8 mouse cellular contexts compared by ENCODE assay signal in genomic region chr11:98550975-98551828, GRCm38 (mm10). TPM values are rescaled to one million over a fixed set of nuclear protein-coding genes. Genes with fewer than 3 reads are reported as not detected.
DNase-seq lines count a peak whose midpoint lies in the region; ATAC-seq and TF ChIP-seq lines count a peak whose summit lies in the region.

TSS of gene Zpbp2 (plus strand) at chr11:98551097.

- ATAC-seq in heart, embryonic 15.5 days (replicated peaks; ENCODE audit: insufficient number of reproducible peaks, insufficient read depth, low FRiP score, low read depth): peak; percentile 96
- peak; percentile 98 for ATAC-seq in liver, embryonic 13.5 days (ENCODE audit: low read depth)
- peak; percentile 98 for ATAC-seq in stomach, embryonic 14.5 days (ENCODE audit: insufficient number of reproducible peaks, insufficient read depth, low FRiP score, low read depth)

- H3K79me2 ChIP-seq in CH12.LX (replicated peaks; ENCODE audit: control insufficient read depth, extremely low read depth, insufficient read depth, poor library complexity, severe bottlenecking): peaks cover 9% of the 10 kb centered on the region

- H3K27ac ChIP-seq in CH12.LX (ENCODE audit: insufficient read depth, low read depth): peak within 1 kb of the TSS; percentile 88
- peak within 1 kb of the TSS; percentile 88 for H3K27ac ChIP-seq in forebrain, embryonic 10.5 days
- H3K27ac ChIP-seq in heart, embryonic 15.5 days: peak within 1 kb of the TSS; percentile 85
- peak within 1 kb of the TSS; percentile 82 for H3K27ac ChIP-seq in liver, embryonic 13.5 days
- H3K27ac ChIP-seq in stomach, embryonic 14.5 days (ENCODE audit: low read length): peak within 1 kb of the TSS; percentile 33; the same call in 1 of the 2 replicates

- dilution Hi-C loops in CH12.LX (cut with MboI; ENCODE audit: extremely low pct_ligation_motif_present, extremely low pct_unique_long_range_greater_than_20kb, low sequenced_read_pairs): no loop called here

- peaks cover 2 to 52% of the 10 kb centered on the region in 2 experiments; a peak in 3 of 4 replicates for H3K4me1 ChIP-seq in CH12.LX (ENCODE audit: control insufficient read depth in 1 of 2, insufficient read depth in 2 of 2)
- H3K4me1 ChIP-seq in forebrain, embryonic 10.5 days: peaks cover 11% of the 10 kb centered on the region
- H3K4me1 ChIP-seq in heart, embryonic 15.5 days (replicated peaks): peaks cover 7% of the 10 kb centered on the region
- peaks cover 15% of the 10 kb centered on the region for H3K4me1 ChIP-seq in liver, embryonic 13.5 days (replicated peaks)
- no peaks in the 10 kb centered on the region for H3K4me1 ChIP-seq in stomach, embryonic 14.5 days (ENCODE audit: control insufficient read depth, insufficient read depth, low read length)

- H3K27me3 ChIP-seq in CH12.LX (replicated peaks): no peaks in the 10 kb centered on the region
- peaks cover 49% of the 10 kb centered on the region for H3K27me3 ChIP-seq in forebrain, embryonic 10.5 days (ENCODE audit: poor library complexity, severe bottlenecking)
- H3K27me3 ChIP-seq in heart, embryonic 15.5 days: peaks cover 41% of the 10 kb centered on the region
- H3K27me3 ChIP-seq in liver, embryonic 13.5 days: peaks cover 47% of the 10 kb centered on the region
- peaks cover 29% of the 10 kb centered on the region for H3K27me3 ChIP-seq in stomach, embryonic 14.5 days (ENCODE audit: control insufficient read depth, insufficient read depth, low read length)

- H3K9me3 ChIP-seq in CH12.LX (replicated peaks; ENCODE audit: low read length): peaks cover 3% of the 10 kb centered on the region
- H3K9me3 ChIP-seq in forebrain, embryonic 10.5 days: no peaks in the 10 kb centered on the region; the same call in 1 of the 2 replicates
- no peaks in the 10 kb centered on the region for H3K9me3 ChIP-seq in heart, embryonic 15.5 days (replicated peaks)
- H3K9me3 ChIP-seq in liver, embryonic 13.5 days (replicated peaks): no peaks in the 10 kb centered on the region
- no peaks in the 10 kb centered on the region for H3K9me3 ChIP-seq in stomach, embryonic 14.5 days (ENCODE audit: control insufficient read depth, low read depth, low read length)

- WGBS in forebrain, embryonic 10.5 days: 2% methylated on average over 51 of the region's 51 CpGs
- 2% methylated on average over 51 of the region's 51 CpGs for WGBS in heart, embryonic 15.5 days
- WGBS in liver, embryonic 13.5 days (ENCODE audit: insufficient replicate concordance): under 1% methylated on average over 51 of the region's 51 CpGs
- WGBS in stomach, embryonic 14.5 days: under 1% methylated on average over 51 of the region's 51 CpGs

- TF ChIP-seq CTCF in CH12.LX (conservative IDR thresholded peaks at IDR 0.05 in 1 of 2, IDR thresholded peaks at IDR 0.05 in 1 of 2; ENCODE audit: low read depth in 2 of 2, low read length in 2 of 2): no peak

- H3K36me3 ChIP-seq in CH12.LX (replicated peaks in 1 of 2; ENCODE audit: control insufficient read depth in 1 of 2, insufficient read depth in 1 of 2, low read length in 1 of 2): no peaks in the 10 kb centered on the region
- H3K36me3 ChIP-seq in forebrain, embryonic 10.5 days (replicated peaks): no peaks in the 10 kb centered on the region
- no peaks in the 10 kb centered on the region for H3K36me3 ChIP-seq in heart, embryonic 15.5 days
- no peaks in the 10 kb centered on the region for H3K36me3 ChIP-seq in liver, embryonic 13.5 days
- no peaks in the 10 kb centered on the region for H3K36me3 ChIP-seq in stomach, embryonic 14.5 days (ENCODE audit: control insufficient read depth, insufficient read depth, low read length)

- no peak; the same call in 1 of the 2 replicates for TF ChIP-seq EP300 in CH12.LX (IDR thresholded peaks at IDR 0.05; ENCODE audit: low read length)

- in situ Hi-C loops in CH12.LX (cut with MboI; ENCODE audit: low pct_ligation_motif_present, low pct_unique_long_range_greater_than_20kb, low sequenced_read_pairs): loop anchor here (5.0 kb wide), 2 partner anchors 36 to 81 kb away; partner anchors contain the start of gene Ormdl3

- peak within 1 kb of the TSS; percentile 81 for H3K4me2 ChIP-seq in CH12.LX (ENCODE audit: insufficient read depth, low read depth, poor library complexity, severe bottlenecking)
- H3K4me2 ChIP-seq in heart, embryonic 15.5 days: peak within 1 kb of the TSS; percentile 68
- peak within 1 kb of the TSS; percentile 75 for H3K4me2 ChIP-seq in liver, embryonic 13.5 days
- peak within 1 kb of the TSS; percentile 83 for H3K4me2 ChIP-seq in stomach, embryonic 14.5 days (replicated peaks; ENCODE audit: low read depth, low read length)

- TF ChIP-seq RAD21 in CH12.LX (IDR thresholded peaks at IDR 0.05; ENCODE audit: low read depth, low read length): no peak

- peak within 1 kb of the TSS; percentile 70 to 87 (median 70) for H3K4me3 ChIP-seq in CH12.LX (replicated peaks in 1 of 3; ENCODE audit: low read depth in 2 of 3, low read length in 2 of 3, poor library complexity in 1 of 3)
- H3K4me3 ChIP-seq in forebrain, embryonic 10.5 days: peak within 1 kb of the TSS; percentile 66
- peak within 1 kb of the TSS; percentile 76 for H3K4me3 ChIP-seq in heart, embryonic 15.5 days
- H3K4me3 ChIP-seq in liver, embryonic 13.5 days (replicated peaks): peak within 1 kb of the TSS; percentile 76
- H3K4me3 ChIP-seq in stomach, embryonic 14.5 days (ENCODE audit: low read depth, low read length): peak within 1 kb of the TSS; percentile 73

- peak; percentile 97 for DNase-seq in CH12.LX (ENCODE audit: extremely low read depth)
- peak; percentile 76 for DNase-seq in c-Kit-positive CD71-negative TER-119-negative erythroid progenitor cells, embryonic 14.5 days (ENCODE audit: low read depth)
- DNase-seq in forebrain, embryonic 10.5 days (ENCODE audit: extremely low spot score, low spot score): peak; percentile 93
- DNase-seq in kidney, postnatal 25 days: peak; percentile 85 to 90
- peak; percentile 91 for DNase-seq in liver, embryonic 13.5 days
- DNase-seq in natural killer cell, adult 2 months (ENCODE audit: low spot score in 2 of 2): peak; percentile 93 to 96

- TF ChIP-seq POLR2A in CH12.LX (IDR thresholded peaks at IDR 0.05; ENCODE audit: low read depth, low read length): peak; percentile 70; the same call in 1 of the 2 replicates

- H3K9ac ChIP-seq in CH12.LX (ENCODE audit: insufficient read depth, low read depth): peak within 1 kb of the TSS; percentile 88
- peak within 1 kb of the TSS; percentile 69 for H3K9ac ChIP-seq in heart, embryonic 15.5 days
- peak within 1 kb of the TSS; percentile 74 for H3K9ac ChIP-seq in liver, embryonic 13.5 days
- H3K9ac ChIP-seq in stomach, embryonic 14.5 days (replicated peaks; ENCODE audit: low read depth, low read length): peak within 1 kb of the TSS; percentile 42

TF ChIP-seq in CH12.LX, 34 proteins besides CTCF, POLR2A, EP300 and RAD21 (continues in another document):
- TF ChIP-seq UBTF (IDR thresholded peaks at IDR 0.05; ENCODE audit: low read depth, low read length) (no peak), MAX (IDR thresholded peaks at IDR 0.05; ENCODE audit: low read length) (no peak), RCOR1 (conservative IDR thresholded peaks at IDR 0.05; ENCODE audit: low read depth, low read length) (no peak; the same call in 1 of the 2 replicates), SMC3 (IDR thresholded peaks at IDR 0.05; ENCODE audit: low read depth, low read length) (no peak), TBP (conservative IDR thresholded peaks at IDR 0.05; ENCODE audit: low read depth, low read length) (peak; percentile 79), ZKSCAN1 (IDR thresholded peaks at IDR 0.05; ENCODE audit: borderline replicate concordance, low read depth, low read length) (no peak), BHLHE40 (IDR thresholded peaks at IDR 0.05; ENCODE audit: low read depth, low read length) (no peak), MXI1 (IDR thresholded peaks at IDR 0.05; ENCODE audit: low read depth, low read length) (no peak; the same call in 1 of the 2 replicates), MYC (IDR thresholded peaks at IDR 0.05; ENCODE audit: low read depth, low read length) (no peak), ELF1 (IDR thresholded peaks at IDR 0.05; ENCODE audit: low read depth, low read length) (peak; percentile 78), ZNF384 (IDR thresholded peaks at IDR 0.05; ENCODE audit: low read depth, low read length) (no peak), CHD2 (IDR thresholded peaks at IDR 0.05; ENCODE audit: low read length) (no peak), ETS1 (conservative IDR thresholded peaks at IDR 0.05; ENCODE audit: low read depth, low read length) (0 out of 2 replicates have a peak, but pooled peaks have one; percentile 11), JUND (conservative IDR thresholded peaks at IDR 0.05; ENCODE audit: low read depth, low read length) (no peak), NRF1 (IDR thresholded peaks at IDR 0.05; ENCODE audit: low read depth, low read length) (peak; percentile 96), PAX5 (IDR thresholded peaks at IDR 0.05; ENCODE audit: low read length) (no peak), KAT2A (IDR thresholded peaks at IDR 0.05; ENCODE audit: insufficient replicate concordance, low read length) (no peak), USF2 (conservative IDR thresholded peaks at IDR 0.05; ENCODE audit: low read depth, low read length) (no peak), MAZ (IDR thresholded peaks at IDR 0.05; ENCODE audit: low read depth, low read length) (peak; percentile 21), HCFC1 (IDR thresholded peaks at IDR 0.05; ENCODE audit: low read depth, low read length) (no peak; the same call in 1 of the 2 replicates), JUN (IDR thresholded peaks at IDR 0.05; ENCODE audit: insufficient read depth, low read depth, low read length) (no peak; the same call in 1 of the 2 replicates), ZC3H11A (IDR thresholded peaks at IDR 0.05; ENCODE audit: low read depth, low read length) (no peak), USF1 (IDR thresholded peaks at IDR 0.05; ENCODE audit: low read depth, low read length) (peak; percentile 25), E2F4 (IDR thresholded peaks at IDR 0.05; ENCODE audit: insufficient replicate concordance, low read depth, low read length) (no peak), MEF2A (IDR thresholded peaks at IDR 0.05; ENCODE audit: borderline replicate concordance, low read depth, low read length) (no peak), IRF4 (IDR thresholded peaks at IDR 0.05; ENCODE audit: low read depth, low read length) (peak; percentile 24; the same call in 1 of the 2 replicates)

RNA-seq across cellular contexts. Expression of gene Zpbp2, which starts in this region (rescaled TPM):
- total RNA-seq in CH12.LX (2012; rRNA removed): 3.1 and 3.9 TPM in 2 replicates
- total RNA-seq in CH12.LX (2014; rRNA removed): 3.2 and 5.0 TPM in 2 replicates
- 3.0 and 3.7 TPM in 2 replicates for polyA plus RNA-seq in CH12.LX (2012; ENCODE audit: insufficient read length, low read depth)
- 0.26 and 0.66 TPM in 2 replicates for polyA plus RNA-seq in forebrain, embryonic 10.5 days (2016; fragmentation: Nextera tagmentation; extraction: Ambion mirVana)
- polyA plus RNA-seq in heart, embryonic 15.5 days (2015; fragmentation: Nextera tagmentation; extraction: Ambion mirVana): 0.11 and 0.43 TPM in 2 replicates
- 0.45 and 0.58 TPM in 2 replicates for polyA plus RNA-seq in liver, embryonic 13.5 days (2015; fragmentation: Nextera tagmentation; extraction: Ambion mirVana)
- 0.46 TPM in 1 of 2 replicates, not detected in the other for polyA plus RNA-seq in stomach, embryonic 14.5 days (2014; fragmentation: Nextera tagmentation; extraction: Ambion mirVana)

Comparison
In these comparisons a context has a peak if more than half of its experiments do, and no peak if none do; other contexts are left out.
1. Peak in every context shown above with its lines: DNase-seq, ATAC-seq, H3K4me3 ChIP-seq and H3K27ac ChIP-seq.
2. Peak in DNase-seq, H3K4me3 ChIP-seq and H3K27ac ChIP-seq in forebrain, embryonic 10.5 days; RNA of the gene not detected or under 1 TPM.
3. Peak in ATAC-seq, H3K4me3 ChIP-seq, H3K27ac ChIP-seq, H3K9ac ChIP-seq and H3K4me2 ChIP-seq in heart, embryonic 15.5 days; RNA of the gene not detected or under 1 TPM.
4. Peak in DNase-seq, ATAC-seq, H3K4me3 ChIP-seq, H3K27ac ChIP-seq, H3K9ac ChIP-seq and H3K4me2 ChIP-seq in liver, embryonic 13.5 days; RNA of the gene not detected or under 1 TPM.
5. Peak in ATAC-seq, H3K4me3 ChIP-seq, H3K27ac ChIP-seq, H3K9ac ChIP-seq and H3K4me2 ChIP-seq in stomach, embryonic 14.5 days; RNA of the gene not detected or under 1 TPM.
6. H3K27ac ChIP-seq: peak in every context shown above with its lines; median percentile 88 in CH12.LX; 88 in forebrain, embryonic 10.5 days; 85 in heart, embryonic 15.5 days; 82 in liver, embryonic 13.5 days; 33 in stomach, embryonic 14.5 days.